Mouse (Mus musculus) testis, adult 2 months (tissue): ENCODE measurements around the gene Pctp. TPM values are rescaled to one million over a fixed set of nuclear protein-coding genes. Genes with fewer than 3 reads are reported as not detected.

Experiments
- H3K27ac ChIP-seq: fragments of 200-500 bp; 2 replicates; pipeline ENCODE4 v1.5.1; 2012; ENCODE audit warnings: low read depth, low read length; ENCODE audit not compliant: control insufficient read depth, insufficient read depth
- H3K27me3 ChIP-seq: fragments of 200-500 bp; 2 replicates; pipeline ENCODE4 v1.6.1; 2012; ENCODE audit warnings: mild to moderate bottlenecking, low read length, moderate library complexity; ENCODE audit not compliant: control insufficient read depth, insufficient read depth
- H3K36me3 ChIP-seq: fragments of 200-500 bp; 2 replicates; pipeline ENCODE4 v1.6.1; 2012; ENCODE audit warnings: mild to moderate bottlenecking, low read length; ENCODE audit not compliant: control insufficient read depth, insufficient read depth
- H3K4me1 ChIP-seq: fragments of 200-500 bp; 2 replicates; pipeline ENCODE4 v1.6.1; 2012; ENCODE audit warnings: low read length; ENCODE audit not compliant: control insufficient read depth, insufficient read depth
- H3K4me3 ChIP-seq: fragments of 200-500 bp; 2 replicates; pipeline ENCODE4 v1.5.1; 2012; ENCODE audit warnings: low read depth, mild to moderate bottlenecking, low read length, moderate library complexity, mixed read lengths; ENCODE audit not compliant: control insufficient read depth
- CTCF ChIP-seq: fragments of 200-500 bp; IDR thresholded peaks from 2 replicates; pipeline ENCODE4 v1.5.1; 2012; ENCODE audit warnings: low read depth, mild to moderate bottlenecking, inconsistent platforms, low read length, moderate library complexity; ENCODE audit not compliant: control insufficient read depth, insufficient read depth, insufficient replicate concordance
- POLR2A ChIP-seq: fragments of 200-500 bp; IDR thresholded peaks from 2 replicates; pipeline ENCODE4 v1.6.1; 2012; ENCODE audit warnings: low read depth, mild to moderate bottlenecking, inconsistent platforms, low read length, moderate library complexity; ENCODE audit not compliant: control insufficient read depth
- polyA plus RNA-seq: library from polyadenylated mRNA; depleted of rRNA; stranded (reverse); fragments of >200 nt; gene quantifications from 2 replicates; pipeline ENCODE4 v1.2.3, GENCODE M21; 2012

The Pctp gene
- polyA plus RNA-seq, 1 experiment: 5.7 TPM

- H3K4me3 ChIP-seq: no peak overlapping the region
- H3K4me1 ChIP-seq: no peaks in the 10 kb centered on the region
- H3K36me3 ChIP-seq: no peaks in the 10 kb centered on the region
- no peaks in the 10 kb centered on the region for H3K27me3 ChIP-seq
- TF ChIP-seq POLR2A (no peak), CTCF (no peak)
- no peak overlapping the region for H3K27ac ChIP-seq
These were observed 22.6 kb downstream of the Pctp start for GRCm38 (mm10) chr11:89980106-89980505.

DNA sequence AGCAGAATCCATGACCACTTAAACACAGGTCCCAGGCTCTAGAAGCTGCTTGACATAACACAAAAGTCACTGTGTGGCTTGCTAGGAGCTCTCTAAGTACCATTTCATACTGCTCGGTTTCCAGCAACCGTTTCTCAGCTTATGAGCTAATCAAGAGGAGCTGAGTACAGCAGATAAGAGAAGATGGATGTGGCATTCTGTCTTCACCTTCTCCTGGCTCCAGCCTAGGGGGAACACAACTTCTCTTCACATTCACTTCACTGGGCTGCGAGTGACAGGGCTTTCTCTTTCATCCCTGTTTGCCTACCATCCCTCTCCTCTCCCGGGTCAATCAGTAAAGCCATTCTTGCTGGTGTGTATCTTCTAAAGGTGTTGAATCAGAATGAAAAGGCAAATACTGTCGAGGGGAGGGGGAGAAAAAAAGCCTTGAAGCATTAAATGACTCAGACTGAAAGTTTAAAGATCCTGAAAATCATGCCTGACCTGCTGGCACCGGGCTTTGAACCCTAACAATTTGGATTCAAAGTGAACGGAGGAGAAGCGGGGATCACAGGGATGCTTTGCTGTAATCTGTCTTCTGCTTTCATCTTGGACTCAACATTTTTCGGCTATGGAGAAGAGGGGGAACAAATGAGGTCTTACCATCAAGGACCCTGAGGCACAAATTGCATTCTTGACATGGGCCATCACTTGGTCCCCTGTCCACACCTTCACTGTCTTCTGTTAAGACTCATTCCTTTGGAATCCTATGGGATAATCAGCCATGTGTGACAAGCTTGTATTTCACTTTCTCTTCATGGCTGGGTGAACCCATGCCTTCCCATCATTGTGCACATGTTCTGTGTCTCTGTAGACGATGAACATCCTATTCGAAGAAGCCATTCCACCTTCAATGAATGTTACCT is 23.5 kb downstream of the Pctp start:
- Histone ChIP-seq H3K4me3 (no peak overlapping the region), H3K27ac (no peak overlapping the region), H3K36me3 (no peaks in the 10 kb centered on the region), H3K27me3 (no peaks in the 10 kb centered on the region), H3K4me1 (no peaks in the 10 kb centered on the region)
- TF ChIP-seq CTCF (no peak), POLR2A (no peak)

DNA sequence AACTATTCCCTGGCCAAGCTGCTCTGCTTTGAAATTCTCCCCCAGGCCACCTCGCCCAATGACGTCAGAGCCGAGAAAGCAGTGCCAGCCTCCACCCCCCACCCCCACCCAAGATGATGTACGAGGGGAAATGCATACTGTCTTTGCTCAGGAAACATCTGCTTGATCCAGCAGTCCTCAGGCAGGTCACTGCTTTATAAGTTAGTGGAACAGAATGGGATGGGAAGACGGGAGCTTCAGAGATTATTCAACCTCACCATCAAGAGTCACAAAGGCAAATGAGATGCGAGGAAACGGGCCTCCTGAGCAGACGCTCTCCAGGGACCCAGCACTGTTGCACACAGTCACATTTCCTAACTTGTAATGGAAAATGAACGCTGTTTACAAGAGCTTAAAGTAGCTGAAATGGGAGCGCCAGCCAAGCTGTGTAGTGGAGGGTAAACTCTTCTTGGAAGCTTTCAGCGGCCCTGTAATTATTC is 24.3 kb downstream of the Pctp start:
- no peaks in the 10 kb centered on the region for H3K27me3 ChIP-seq
- TF ChIP-seq POLR2A (no peak), CTCF (no peak)
- no peak overlapping the region for H3K27ac ChIP-seq
- H3K4me3 ChIP-seq: no peak overlapping the region
- no peaks in the 10 kb centered on the region for H3K4me1 ChIP-seq
- H3K36me3 ChIP-seq: no peaks in the 10 kb centered on the region

DNA sequence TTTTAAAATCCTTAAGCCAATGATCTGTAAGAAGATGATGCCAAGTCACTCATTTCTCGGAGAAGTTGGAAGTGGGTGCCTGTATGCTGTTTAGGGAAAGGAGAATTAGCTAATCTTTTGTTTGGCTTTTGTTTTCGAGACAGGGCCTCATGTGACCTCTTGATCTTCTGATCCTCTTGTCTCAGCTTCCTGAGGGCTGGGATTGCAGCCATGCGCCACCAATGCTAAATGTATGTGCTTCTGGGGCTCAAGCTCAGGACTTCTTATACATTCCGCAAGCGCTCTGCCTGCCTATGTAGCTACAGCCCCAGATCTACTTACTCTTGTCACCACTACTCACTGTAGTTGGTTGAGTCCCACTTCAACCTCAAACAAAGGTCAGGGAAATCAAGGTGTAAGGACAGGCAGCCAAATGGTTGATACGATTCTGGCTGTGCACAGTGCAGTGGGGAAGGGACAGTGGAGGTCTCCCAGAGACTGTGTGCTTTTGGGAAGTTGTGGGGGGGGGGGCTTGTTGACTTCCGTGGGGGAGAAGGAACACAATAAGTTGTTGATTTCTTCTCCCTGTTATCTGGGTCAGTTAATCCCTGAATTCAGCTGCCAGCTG is 24.8 kb downstream of the Pctp start:
- H3K4me3 ChIP-seq: no peak overlapping the region
- H3K27ac ChIP-seq: no peak overlapping the region
- H3K27me3 ChIP-seq: no peaks in the 10 kb centered on the region
- no peaks in the 10 kb centered on the region for H3K4me1 ChIP-seq
- TF ChIP-seq POLR2A: no peak
- TF ChIP-seq CTCF: no peak
- no peaks in the 10 kb centered on the region for H3K36me3 ChIP-seq

DNA sequence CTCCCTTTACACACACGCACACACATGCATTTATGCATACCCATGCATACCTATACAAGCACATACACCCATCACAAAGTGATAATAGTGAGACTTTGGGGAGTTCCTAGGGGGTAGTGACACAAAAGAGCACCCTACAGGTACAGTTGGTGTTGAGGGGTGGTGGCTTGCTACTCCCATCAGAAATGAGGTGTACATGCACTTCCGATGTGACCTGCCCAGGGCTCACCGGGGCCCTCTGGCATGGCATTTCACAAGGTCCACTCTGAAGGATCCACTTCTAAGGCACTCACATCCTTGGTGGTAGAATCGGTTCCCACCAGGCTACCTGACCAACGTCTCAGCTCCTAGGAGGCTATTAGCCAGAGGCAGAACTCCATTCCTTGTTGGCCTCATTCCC is 26.3 kb downstream of the Pctp start:
- no peak overlapping the region for H3K4me3 ChIP-seq
- no peaks in the 10 kb centered on the region for H3K27me3 ChIP-seq
- no peak overlapping the region for H3K27ac ChIP-seq
- H3K36me3 ChIP-seq: no peaks in the 10 kb centered on the region
- H3K4me1 ChIP-seq: no peaks in the 10 kb centered on the region
- TF ChIP-seq CTCF (no peak), POLR2A (no peak)

DNA sequence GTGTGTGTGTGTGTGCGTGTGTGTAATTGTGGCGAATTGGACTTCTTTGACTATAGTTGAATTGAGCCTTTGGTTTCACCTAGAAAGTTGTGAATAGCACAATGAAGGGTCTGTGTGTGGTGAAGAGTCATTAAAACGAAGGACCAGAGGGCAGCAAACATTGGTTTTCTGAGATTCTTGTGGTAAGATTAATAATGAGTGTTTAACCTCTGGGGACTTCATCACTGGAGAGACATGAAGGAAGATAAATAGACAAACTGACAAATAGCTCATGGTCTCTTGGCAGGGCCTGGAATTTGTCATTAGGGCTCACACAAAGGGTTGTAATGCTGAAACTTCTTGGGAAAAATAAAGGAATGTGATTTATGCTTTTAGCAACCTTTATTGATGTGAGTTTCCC is 31.4 kb downstream of the Pctp start:
- TF ChIP-seq CTCF (no peak), POLR2A (no peak)
- H3K4me3 ChIP-seq: no peak overlapping the region

DNA sequence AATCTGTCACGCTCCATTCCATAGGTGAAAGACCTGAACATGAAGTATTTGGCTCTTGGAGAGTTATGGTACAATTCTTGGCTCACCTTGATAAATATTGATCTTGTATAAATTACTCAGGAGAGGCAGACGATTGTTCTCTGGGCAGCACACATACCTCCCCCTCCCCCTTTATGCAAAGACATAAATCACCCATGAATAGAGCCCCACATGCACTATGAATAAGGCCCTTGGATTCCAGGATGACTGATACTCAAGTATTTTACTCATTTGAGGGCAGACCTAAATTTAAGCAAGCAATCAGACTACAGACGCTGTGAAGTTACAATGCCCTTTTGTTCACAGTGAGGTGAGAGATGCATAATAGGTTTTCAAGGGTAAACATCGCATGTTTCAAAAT is 32.0 kb downstream of the Pctp start:
- no peaks in the 10 kb centered on the region for H3K36me3 ChIP-seq
- H3K27ac ChIP-seq: no peak overlapping the region
- H3K27me3 ChIP-seq: no peaks in the 10 kb centered on the region
- no peak for TF ChIP-seq CTCF
- no peak for TF ChIP-seq POLR2A
- H3K4me1 ChIP-seq: no peaks in the 10 kb centered on the region
- no peak overlapping the region for H3K4me3 ChIP-seq

More for the DNA sequence above, 31.4 kb downstream of the Pctp start:
- H3K27me3 ChIP-seq: no peaks in the 10 kb centered on the region
- H3K27ac ChIP-seq: no peak overlapping the region
- no peaks in the 10 kb centered on the region for H3K36me3 ChIP-seq
- no peaks in the 10 kb centered on the region for H3K4me1 ChIP-seq

DNA sequence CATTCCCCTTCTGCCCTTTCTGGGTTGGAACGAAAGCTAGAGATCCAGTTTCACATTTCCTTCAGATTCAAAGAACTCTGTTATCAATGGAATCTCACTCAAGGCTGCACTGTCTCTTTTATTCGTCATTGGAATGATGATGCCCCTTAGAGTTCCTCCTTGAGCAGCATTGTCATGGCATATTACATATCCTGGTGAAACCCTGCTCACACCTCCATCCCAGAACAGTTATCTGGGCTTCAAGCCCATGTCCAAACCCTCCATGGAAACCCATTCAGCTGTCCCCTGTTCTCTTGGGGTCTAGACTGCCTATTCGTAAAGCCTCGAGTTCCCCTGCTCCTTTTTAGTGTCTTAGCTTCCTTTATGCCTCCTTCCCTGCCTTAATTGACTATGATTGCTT is 33.6 kb downstream of the Pctp start:
- TF ChIP-seq CTCF (no peak), POLR2A (no peak)
- no peaks in the 10 kb centered on the region for H3K27me3 ChIP-seq
- H3K36me3 ChIP-seq: no peaks in the 10 kb centered on the region
- no peak overlapping the region for H3K27ac ChIP-seq
- H3K4me3 ChIP-seq: no peak overlapping the region
- no peaks in the 10 kb centered on the region for H3K4me1 ChIP-seq
